Mouse (Mus musculus) brain, embryonic 18.5 days (tissue): ENCODE measurements around the gene Gm20388.

ENCODE experiments used
- DNase-seq: peaks from one replicate; pipeline ENCODE4 v3.0.0-alpha.2; 2012; ENCODE audit warnings: low read depth, low spot score

Gm20388 gene

GRCm38 (mm10) chr8:121906542-121907512 is 1996.2 kb downstream of the Gm20388 start:
- DNase-seq, result no peak

GRCm38 (mm10) chr8:121907587-121908248 is 1997.1 kb downstream of the Gm20388 start, which contains the start of gene Slc7a5:
TSS of gene Slc7a5 (minus strand) at chr8:121907694.
- peak; percentile 89 for DNase-seq

- no peak for DNase-seq
Observed at GRCm38 (mm10) chr8:121908378-121909147, 1997.9 kb downstream of the Gm20388 start.

GRCm38 (mm10) chr8:121909148-121909541 is 1998.5 kb downstream of the Gm20388 start:
- DNase-seq, result no peak

GRCm38 (mm10) chr8:121909663-121910062 is 1999.0 kb downstream of the Gm20388 start:
- DNase-seq, result no peak

GRCm38 (mm10) chr8:121911400-121911799 is 2000.8 kb downstream of the Gm20388 start:
- DNase-seq, result no peak

- no peak for DNase-seq
Observed at GRCm38 (mm10) chr8:121911987-121912386, 2001.3 kb downstream of the Gm20388 start.

GRCm38 (mm10) chr8:121912831-121913230 is 2002.2 kb downstream of the Gm20388 start:
- DNase-seq, result no peak

- DNase-seq, result no peak
Observed at GRCm38 (mm10) chr8:121913378-121913777, 2002.7 kb downstream of the Gm20388 start.

GRCm38 (mm10) chr8:121919158-121919557 is 2008.5 kb downstream of the Gm20388 start:
- no peak for DNase-seq

- no peak for DNase-seq
Observed at GRCm38 (mm10) chr8:121919731-121920130, 2009.1 kb downstream of the Gm20388 start.

- DNase-seq, result no peak
Observed at GRCm38 (mm10) chr8:121921582-121921981, 2010.9 kb downstream of the Gm20388 start.

- no peak for DNase-seq
Observed at GRCm38 (mm10) chr8:121922101-121922500, 2011.5 kb downstream of the Gm20388 start.

GRCm38 (mm10) chr8:121924681-121925080 is 2014.0 kb downstream of the Gm20388 start:
- DNase-seq, result no peak

- DNase-seq, result no peak
Observed at GRCm38 (mm10) chr8:121925624-121926023, 2015.0 kb downstream of the Gm20388 start.

GRCm38 (mm10) chr8:121926266-121926665 is 2015.6 kb downstream of the Gm20388 start:
- no peak for DNase-seq

- no peak for DNase-seq
Observed at GRCm38 (mm10) chr8:121927316-121927715, 2016.7 kb downstream of the Gm20388 start.

- no peak for DNase-seq
Observed at GRCm38 (mm10) chr8:121930047-121930446, 2019.4 kb downstream of the Gm20388 start.

- DNase-seq, result no peak
Observed at GRCm38 (mm10) chr8:121931571-121931970, 2020.9 kb downstream of the Gm20388 start.

- no peak for DNase-seq
Observed at GRCm38 (mm10) chr8:121932026-121932667, 2021.5 kb downstream of the Gm20388 start.
